Mouse (Mus musculus) megakaryocyte, embryonic 14.5 days (primary cell): ENCODE results near the gene Rab19.

Experiments used
- FLI1 ChIP-seq: IDR thresholded peaks from 2 replicates; pipeline ENCODE4 v1.6.1; 2012; ENCODE audit warnings: low read length, inconsistent platforms, mixed read lengths
- GATA1 ChIP-seq: IDR thresholded peaks from 3 replicates; pipeline ENCODE4 v1.6.1; 2012; ENCODE audit warnings: mixed read lengths, low read length, inconsistent platforms, borderline replicate concordance

- no peak for TF ChIP-seq GATA1
- no peak for TF ChIP-seq FLI1
These were observed 45.8 kb downstream of the Rab19 start for GRCm38 (mm10) chr6:39426725-39427124.
